Mouse (Mus musculus): Measurements from ENCODE around the gene Rusc2.

GRCm38 (mm10) chr4:43398829-43399331, 17.1 kb downstream of the Rusc2 start:
- TF ChIP-seq POLR2A (IDR thresholded peaks at IDR 0.05; ENCODE audit: low read depth, low read length) (no peak), CTCF (IDR thresholded peaks at IDR 0.05; ENCODE audit: borderline replicate concordance, insufficient read depth, low read length) (no peak)

Measured in embryonic fibroblast, embryonic 13.5 days (primary cell).